Mouse (Mus musculus) midbrain, embryonic 14.5 days (tissue): ENCODE results near the gene Kifc5b. TPM values are rescaled to one million over a fixed set of nuclear protein-coding genes. Genes with fewer than 3 reads are reported as not detected.

Source experiments
- ATAC-seq: fragments of 200-750 bp; cut with Nextera tagmentation; 2 replicates; pipeline ENCODE4 v1.8.0; 2017; ENCODE audit warnings: moderate number of reproducible peaks, moderate library complexity; ENCODE audit not compliant: low FRiP score, low TSS enrichment
- DNase-seq: peaks from one replicate; pipeline ENCODE4 v3.0.0-alpha.2; 2015
- H3K27ac ChIP-seq: fragments of 300-500 bp; sonication (generic); replicated peaks from 2 replicates; pipeline ENCODE4 v1.5.1; 2014; ENCODE audit warnings: mild to moderate bottlenecking, low read depth, low read length, moderate library complexity
- H3K27me3 ChIP-seq: fragments of 300-500 bp; sonication (generic); 2 replicates; pipeline ENCODE4 v1.6.1; 2014; ENCODE audit warnings: low read length, control low read depth, mixed read lengths; ENCODE audit not compliant: control insufficient read depth, insufficient read depth
- H3K36me3 ChIP-seq: fragments of 300-500 bp; sonication (generic); 2 replicates; pipeline ENCODE4 v1.6.1; 2014; ENCODE audit warnings: low read length, control low read depth; ENCODE audit not compliant: control insufficient read depth, insufficient read depth
- H3K4me1 ChIP-seq: fragments of 300-500 bp; sonication (generic); 2 replicates; pipeline ENCODE4 v1.6.1; 2014; ENCODE audit warnings: mild to moderate bottlenecking, antibody characterized with exemption, low read length, control low read depth; ENCODE audit not compliant: control insufficient read depth, insufficient read depth
- H3K4me2 ChIP-seq: fragments of 300-500 bp; sonication (generic); 2 replicates; pipeline ENCODE4 v1.6.1; 2014; ENCODE audit warnings: mild to moderate bottlenecking, low read length, moderate library complexity
- H3K4me3 ChIP-seq: fragments of 300-500 bp; sonication (generic); replicated peaks from 2 replicates; pipeline ENCODE4 v1.5.1; 2014; ENCODE audit warnings: low read depth, low read length
- H3K9ac ChIP-seq: fragments of 300-500 bp; sonication (generic); replicated peaks from 2 replicates; pipeline ENCODE4 v1.6.1; 2014; ENCODE audit warnings: mild to moderate bottlenecking, low read length, moderate library complexity
- H3K9me3 ChIP-seq: fragments of 300-500 bp; sonication (generic); 2 replicates; pipeline ENCODE4 v1.6.1; 2016; ENCODE audit warnings: low read length, control low read depth, mixed read lengths; ENCODE audit not compliant: control insufficient read depth
- WGBS: fragments of 180-500 bp; shearing (Covaris S2); extraction: QIAGEN DNeasy Blood & Tissue Kit; methylation state at CpG from one replicate; pipeline ENCODE4 v1.1.7; 2014; 5-methylcytosine and 5-hydroxymethylcytosine counted together
- polyA plus RNA-seq: library from polyadenylated mRNA; unstranded; fragments of >200 nt; fragmentation: Nextera tagmentation; extraction: Ambion mirVana; gene quantifications from 2 replicates; pipeline ENCODE4 v1.2.1, GENCODE M21; 2014

Kifc5b gene
- polyA plus RNA-seq, 1 experiment from 2014 or later: 1.2 TPM

GRCm38 (mm10) chr17:26956309-26956708 lies 39.4 kb downstream of the Kifc5b start:
- no peaks in the 10 kb centered on the region for H3K9me3 ChIP-seq
- no peak overlapping the region for H3K4me3 ChIP-seq
- peaks cover 66% of the 10 kb centered on the region for H3K36me3 ChIP-seq
- H3K27me3 ChIP-seq: no peaks in the 10 kb centered on the region
- H3K27ac ChIP-seq: no peak overlapping the region
- ATAC-seq (no peak), DNase-seq (no peak)
- no peak overlapping the region for H3K4me2 ChIP-seq
- no peak overlapping the region for H3K9ac ChIP-seq
- WGBS: 83% methylated on average over 5 of the region's 5 CpGs
- H3K4me1 ChIP-seq: peaks cover 23% of the 10 kb centered on the region

DNA sequence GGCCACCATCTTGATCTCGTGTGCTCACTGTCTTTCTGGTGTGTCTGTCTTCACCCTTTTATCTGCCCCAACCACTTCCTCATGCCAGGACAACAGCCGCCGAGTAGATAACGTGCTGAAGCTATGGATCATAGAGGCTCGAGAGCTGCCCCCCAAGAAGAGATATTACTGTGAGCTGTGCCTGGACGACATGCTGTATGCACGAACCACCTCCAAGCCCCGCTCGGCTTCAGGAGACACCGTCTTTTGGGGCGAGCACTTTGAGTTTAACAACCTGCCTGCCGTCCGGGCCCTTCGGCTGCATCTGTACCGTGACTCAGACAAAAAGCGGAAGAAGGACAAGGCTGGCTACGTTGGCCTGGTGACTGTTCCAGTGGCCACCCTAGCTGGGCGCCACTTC lies 40.0 kb downstream of the Kifc5b start:
- H3K36me3 ChIP-seq: peaks cover 72% of the 10 kb centered on the region
- no peaks in the 10 kb centered on the region for H3K9me3 ChIP-seq
- WGBS: 93% methylated on average over 18 of the region's 18 CpGs
- ATAC-seq (no peak), DNase-seq (no peak)
- H3K4me3 ChIP-seq: no peak overlapping the region
- no peak overlapping the region for H3K9ac ChIP-seq
- no peak overlapping the region for H3K4me2 ChIP-seq
- H3K27ac ChIP-seq: no peak overlapping the region
- peaks cover 21% of the 10 kb centered on the region for H3K4me1 ChIP-seq
- no peaks in the 10 kb centered on the region for H3K27me3 ChIP-seq

DNA sequence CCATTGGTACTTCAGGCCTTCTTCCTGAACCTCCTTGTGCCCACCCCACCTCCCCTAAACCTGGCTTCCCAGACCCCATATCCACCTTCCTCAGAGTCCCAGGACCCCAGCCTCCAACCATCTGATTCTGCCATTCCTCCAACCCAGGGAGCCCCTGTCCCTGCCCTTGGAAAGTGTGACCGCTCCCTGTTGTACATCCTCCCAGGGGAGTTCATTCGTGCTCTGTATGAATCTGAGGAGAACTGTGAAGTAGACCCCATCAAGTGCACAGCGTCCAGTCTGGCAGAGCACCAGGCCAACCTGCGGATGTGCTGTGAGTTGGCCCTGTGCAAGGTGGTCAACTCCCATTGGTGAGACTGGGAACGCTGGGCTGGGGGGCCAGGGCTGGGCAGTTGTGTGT lies 41.0 kb downstream of the Kifc5b start:
- Histone ChIP-seq H3K4me2 (no peak overlapping the region), H3K27me3 (no peaks in the 10 kb centered on the region), H3K36me3 (peaks cover 82% of the 10 kb centered on the region), H3K27ac (no peak overlapping the region), H3K4me3 (no peak overlapping the region), H3K9me3 (no peaks in the 10 kb centered on the region), H3K9ac (no peak overlapping the region), H3K4me1 (peaks cover 11% of the 10 kb centered on the region)
- no peak for DNase-seq
- 97% methylated on average over 5 of the region's 5 CpGs for WGBS
- no peak for ATAC-seq

GRCm38 (mm10) chr17:26958880-26959279 lies 42.0 kb downstream of the Kifc5b start:
- Histone ChIP-seq H3K4me3 (no peak overlapping the region), H3K27ac (no peak overlapping the region), H3K4me2 (no peak overlapping the region), H3K27me3 (no peaks in the 10 kb centered on the region), H3K36me3 (peaks cover 89% of the 10 kb centered on the region), H3K9me3 (no peaks in the 10 kb centered on the region), H3K4me1 (peaks cover 1% of the 10 kb centered on the region; the same call in 1 of the 2 replicates), H3K9ac (no peak overlapping the region)
- 68% methylated on average over 5 of the region's 5 CpGs for WGBS
- ATAC-seq (no peak), DNase-seq (no peak)

DNA sequence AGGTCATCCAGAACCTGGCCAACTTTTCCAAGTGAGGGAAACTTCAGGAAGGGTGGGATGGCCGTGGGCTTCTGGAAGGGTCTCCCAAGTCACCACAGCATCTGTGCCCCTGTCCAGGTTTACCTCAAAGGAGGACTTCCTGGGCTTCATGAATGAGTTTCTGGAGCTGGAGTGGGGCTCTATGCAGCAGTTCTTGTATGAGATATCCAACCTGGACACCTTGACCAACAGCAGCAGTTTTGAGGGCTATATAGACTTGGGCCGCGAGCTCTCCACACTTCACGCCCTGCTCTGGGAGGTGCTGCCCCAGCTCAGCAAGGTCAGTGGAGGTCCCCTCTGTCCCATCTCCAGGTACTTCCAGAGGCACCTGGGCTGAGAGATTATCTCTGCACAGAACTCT lies 42.9 kb downstream of the Kifc5b start:
- 97% methylated on average over 4 of the region's 4 CpGs for WGBS
- peaks cover 97% of the 10 kb centered on the region for H3K36me3 ChIP-seq
- no peaks in the 10 kb centered on the region for H3K9me3 ChIP-seq
- no peak overlapping the region for H3K4me3 ChIP-seq
- ATAC-seq (no peak), DNase-seq (no peak)
- H3K4me2 ChIP-seq: no peak overlapping the region
- no peaks in the 10 kb centered on the region for H3K4me1 ChIP-seq
- no peak overlapping the region for H3K27ac ChIP-seq
- H3K9ac ChIP-seq: no peak overlapping the region
- no peaks in the 10 kb centered on the region for H3K27me3 ChIP-seq

GRCm38 (mm10) chr17:26961572-26962240 lies 44.8 kb downstream of the Kifc5b start:
- no peak overlapping the region for H3K9ac ChIP-seq
- WGBS: 92% methylated on average over 21 of the region's 21 CpGs
- H3K27ac ChIP-seq: no peak overlapping the region
- H3K27me3 ChIP-seq: no peaks in the 10 kb centered on the region
- H3K4me3 ChIP-seq: no peak overlapping the region
- H3K4me1 ChIP-seq: no peaks in the 10 kb centered on the region
- no peaks in the 10 kb centered on the region for H3K9me3 ChIP-seq
- H3K4me2 ChIP-seq: no peak overlapping the region
- DNase-seq: no peak
- ATAC-seq: no peak
- H3K36me3 ChIP-seq: peaks cover 97% of the 10 kb centered on the region

GRCm38 (mm10) chr17:26966993-26967392 lies 50.1 kb downstream of the Kifc5b start:
- H3K9me3 ChIP-seq: no peaks in the 10 kb centered on the region
- H3K4me2 ChIP-seq: no peak overlapping the region
- WGBS: 91% methylated on average over 11 of the region's 11 CpGs
- no peak overlapping the region for H3K4me3 ChIP-seq
- peaks cover 88% of the 10 kb centered on the region for H3K36me3 ChIP-seq
- H3K27me3 ChIP-seq: no peaks in the 10 kb centered on the region
- H3K27ac ChIP-seq: no peak overlapping the region
- DNase-seq (no peak), ATAC-seq (no peak)
- no peak overlapping the region for H3K9ac ChIP-seq
- 0 out of 2 replicates have a peak, but pooled peaks cover 3% of the 10 kb centered on the region for H3K4me1 ChIP-seq

DNA sequence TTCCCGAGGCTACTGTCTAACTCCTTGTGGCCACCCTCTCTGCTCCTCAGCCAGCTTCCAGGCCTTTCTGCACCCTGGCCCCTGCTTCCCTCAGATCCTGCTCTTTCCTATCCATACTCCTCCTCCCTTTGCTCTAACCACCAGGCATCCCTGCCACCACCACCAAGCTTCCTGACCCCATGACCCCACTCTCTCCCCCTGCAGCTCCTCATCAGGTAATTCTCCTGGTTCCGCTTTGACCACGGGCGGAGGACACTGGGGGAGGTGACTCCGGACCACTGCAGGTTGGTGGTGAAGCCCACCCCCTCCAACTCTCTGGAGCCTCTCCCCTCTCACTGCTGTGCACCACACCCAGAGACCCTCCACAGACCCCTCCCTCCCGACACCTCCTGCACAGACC lies 50.6 kb downstream of the Kifc5b start:
- Histone ChIP-seq H3K27ac (no peak overlapping the region), H3K4me2 (no peak overlapping the region), H3K9me3 (no peaks in the 10 kb centered on the region), H3K9ac (no peak overlapping the region), H3K36me3 (peaks cover 83% of the 10 kb centered on the region), H3K27me3 (no peaks in the 10 kb centered on the region), H3K4me1 (0 out of 2 replicates have a peak, but pooled peaks cover 6% of the 10 kb centered on the region), H3K4me3 (no peak overlapping the region)
- 91% methylated on average over 6 of the region's 6 CpGs for WGBS
- no peak for DNase-seq
- no peak for ATAC-seq

DNA sequence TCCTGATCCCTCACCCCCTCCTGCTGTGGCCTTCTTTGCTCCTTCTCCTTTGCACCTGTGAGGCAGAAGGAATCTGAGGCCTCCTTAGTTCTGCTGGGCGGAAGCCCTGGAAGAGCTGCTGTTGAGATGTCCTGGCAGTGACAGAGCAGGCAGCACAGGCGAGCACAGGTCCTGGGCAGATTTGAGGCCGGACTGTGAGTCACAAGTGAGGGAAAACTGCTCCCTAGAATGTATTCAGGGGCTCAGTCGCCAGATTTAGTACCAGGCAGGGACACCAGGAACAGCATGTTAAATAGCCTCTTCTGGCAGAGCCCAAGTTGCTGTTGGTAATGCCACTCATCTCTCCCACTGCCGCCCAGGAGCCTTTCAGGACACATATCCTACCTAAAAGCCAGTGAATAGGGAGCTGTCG lies 51.3 kb downstream of the Kifc5b start:
- no peaks in the 10 kb centered on the region for H3K27me3 ChIP-seq
- H3K9me3 ChIP-seq: no peaks in the 10 kb centered on the region
- no peak overlapping the region for H3K4me2 ChIP-seq
- no peak overlapping the region for H3K4me3 ChIP-seq
- H3K4me1 ChIP-seq: 0 out of 2 replicates have a peak, but pooled peaks cover 6% of the 10 kb centered on the region
- ATAC-seq (no peak), DNase-seq (no peak)
- 79% methylated on average over 6 of the region's 6 CpGs for WGBS
- peaks cover 75% of the 10 kb centered on the region for H3K36me3 ChIP-seq
- H3K27ac ChIP-seq: no peak overlapping the region
- no peak overlapping the region for H3K9ac ChIP-seq
